Mouse (Mus musculus) olfactory bulb, adult 2 months (tissue): ENCODE results near the gene Gm10665. TPM values are rescaled to one million over a fixed set of nuclear protein-coding genes. Genes with fewer than 3 reads are reported as not detected.
"Not testable (repeated sequence)": the region's sequence is repeated elsewhere in the genome, so short reads cannot be mapped to it uniquely, and the experiment has no call there.

Source experiments
- H3K27ac ChIP-seq: fragments of 200-500 bp; 2 replicates; pipeline ENCODE4 v1.5.1; 2012; ENCODE audit warnings: low read depth, low read length; ENCODE audit not compliant: insufficient read depth
- H3K4me1 ChIP-seq: fragments of 200-500 bp; 2 replicates; pipeline ENCODE4 v1.6.1; 2012; ENCODE audit warnings: low read length; ENCODE audit not compliant: control insufficient read depth, insufficient read depth
- H3K4me3 ChIP-seq: fragments of 200-500 bp; 2 replicates; pipeline ENCODE4 v1.5.1; 2012; ENCODE audit warnings: mild to moderate bottlenecking, low read depth, low read length, moderate library complexity; ENCODE audit not compliant: insufficient read depth
- WGBS: fragments of 180-500 bp; shearing (Covaris S2); methylation state at CpG from one replicate; pipeline ENCODE4 v1.1.7; 2018; 5-methylcytosine and 5-hydroxymethylcytosine counted together
- polyA plus RNA-seq: library from polyadenylated mRNA; stranded (reverse); fragments of >200 nt; gene quantifications from 2 replicates; pipeline ENCODE4 v1.2.4, GENCODE M21; 2012; ENCODE audit warnings: low replicate concordance; ENCODE audit not compliant: missing spikeins, insufficient read depth, insufficient read length

Gene Gm10665
- not detected in 2 replicates for polyA plus RNA-seq

- H3K4me3 ChIP-seq, H3K27ac ChIP-seq, H3K4me1 ChIP-seq: not testable (repeated sequence)
- no CpG with 5 or more reads among the region's 5 CpGs for WGBS
These were observed at the start of gene Gm10665 for GRCm38 (mm10) chr7:22463975-22464374. Gm10665 (minus strand) TSS chr7:22464075.

- WGBS = 52% methylated on average over 2 of the region's 3 CpGs
- not testable (repeated sequence) for H3K27ac ChIP-seq, H3K4me1 ChIP-seq, H3K4me3 ChIP-seq
These were observed 35.7 kb upstream of the Gm10665 start, which contains the start of gene Vmn1r151 for GRCm38 (mm10) chr7:22499578-22499977. Vmn1r151 (minus strand) TSS chr7:22499678.

DNA sequence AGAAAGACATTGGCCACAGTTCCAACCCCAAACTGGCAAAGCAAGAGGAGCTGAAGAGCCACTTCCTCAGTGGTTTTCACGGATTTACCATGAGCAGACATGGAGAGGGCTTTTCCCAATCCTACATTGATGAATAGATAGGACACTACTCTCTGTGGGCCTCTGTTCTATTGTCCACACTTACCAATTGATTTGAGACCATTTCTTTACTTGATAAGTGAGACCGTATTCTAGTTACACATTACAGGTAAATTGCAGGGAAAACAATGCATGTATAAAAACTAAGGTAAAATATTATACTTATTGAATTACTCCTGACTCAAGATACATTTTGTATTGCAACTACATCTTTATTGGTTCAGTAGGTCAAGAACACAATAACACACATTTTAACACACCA, 25.7 kb downstream of the Gm10665 start, which contains the start of gene Vmn1r149:
Gene Vmn1r149 (minus strand): TSS at position 101 of the 400 bp plus-strand sequence.
- H3K4me3 ChIP-seq, H3K4me1 ChIP-seq, H3K27ac ChIP-seq: not testable (repeated sequence)
- no CpG with 5 or more reads among the region's 2 CpGs for WGBS

- H3K4me1 ChIP-seq, H3K4me3 ChIP-seq, H3K27ac ChIP-seq: not testable (repeated sequence)
- no CpG with 5 or more reads among the region's 3 CpGs for WGBS
These were observed 50.6 kb downstream of the Gm10665 start, which contains the start of gene Vmn1r148 for GRCm38 (mm10) chr7:22413283-22413682. Vmn1r148 (plus strand) TSS chr7:22413583.

Other genes with a start within 250 kb of the Gm10665 start
- gene Gm8453, start 234.6 kb downstream of the Gm10665 start, polyA plus RNA-seq = not detected in 2 replicates
- not detected in 2 replicates for gene Gm4187, start 134.4 kb downstream of the Gm10665 start, polyA plus RNA-seq
- gene Gm8660, start 93.0 kb downstream of the Gm10665 start, polyA plus RNA-seq = not detected in 2 replicates
- not detected in 2 replicates for gene Vmn1r148, start 50.5 kb downstream of the Gm10665 start, polyA plus RNA-seq
- gene Vmn1r149, start 25.8 kb downstream of the Gm10665 start, polyA plus RNA-seq = not detected in 2 replicates
- gene Vmn1r151, start 35.6 kb upstream of the Gm10665 start, polyA plus RNA-seq = not detected in 2 replicates
- gene Vmn1r152, start 58.9 kb upstream of the Gm10665 start, polyA plus RNA-seq = not detected in 2 replicates
- not detected in 2 replicates for gene Gm8677, start 70.8 kb upstream of the Gm10665 start, polyA plus RNA-seq
- gene Gm4201, start 101.3 kb upstream of the Gm10665 start, polyA plus RNA-seq = not detected in 2 replicates
- gene Gm4565, start 124.1 kb upstream of the Gm10665 start, polyA plus RNA-seq = not detected in 2 replicates
- gene Vmn1r155, start 193.9 kb upstream of the Gm10665 start, polyA plus RNA-seq = not detected in 2 replicates
- not detected in 2 replicates for gene Gm8693, start 228.2 kb upstream of the Gm10665 start, polyA plus RNA-seq